Mouse (Mus musculus) heart, embryonic 16.5 days (tissue): ENCODE results near the gene Rbm15b. TPM values are rescaled to one million over a fixed set of nuclear protein-coding genes. Genes with fewer than 3 reads are reported as not detected.

Experiments
- ATAC-seq: fragments of 200-750 bp; cut with Nextera tagmentation; replicated peaks from 2 replicates; pipeline ENCODE4 v1.8.0; 2017; ENCODE audit warnings: moderate number of reproducible peaks; ENCODE audit not compliant: insufficient read depth, low FRiP score; ENCODE audit errors: extremely low read depth
- H3K27ac ChIP-seq: fragments of 300-500 bp; sonication (generic); 2 replicates; pipeline ENCODE4 v1.5.1; 2014; ENCODE audit warnings: mild to moderate bottlenecking, low read length, control low read depth, moderate library complexity
- H3K27me3 ChIP-seq: fragments of 300-500 bp; sonication (generic); 2 replicates; pipeline ENCODE4 v1.6.1; 2014; ENCODE audit warnings: low read length, mixed read lengths; ENCODE audit not compliant: control insufficient read depth, insufficient read depth
- H3K36me3 ChIP-seq: fragments of 300-500 bp; sonication (generic); 2 replicates; pipeline ENCODE4 v1.6.1; 2014; ENCODE audit not compliant: control insufficient read depth, insufficient read depth
- H3K4me1 ChIP-seq: fragments of 300-500 bp; sonication (generic); 2 replicates; pipeline ENCODE4 v1.6.1; 2014; ENCODE audit warnings: low read length, mixed read lengths; ENCODE audit not compliant: control insufficient read depth, insufficient read depth
- H3K4me2 ChIP-seq: fragments of 300-500 bp; sonication (generic); 2 replicates; pipeline ENCODE4 v1.6.1; 2014; ENCODE audit warnings: low read depth, mild to moderate bottlenecking, control low read depth, low read length
- H3K4me3 ChIP-seq: fragments of 300-500 bp; sonication (generic); 2 replicates; pipeline ENCODE4 v1.5.1; 2014; ENCODE audit warnings: mild to moderate bottlenecking, control low read depth, low read length
- H3K9ac ChIP-seq: fragments of 300-500 bp; sonication (generic); 2 replicates; pipeline ENCODE4 v1.6.1; 2014; ENCODE audit warnings: low read length, control low read depth
- H3K9me3 ChIP-seq: fragments of 300-500 bp; sonication (generic); replicated peaks from 2 replicates; pipeline ENCODE4 v1.6.1; 2016; ENCODE audit warnings: low read length; ENCODE audit not compliant: control insufficient read depth
- WGBS: fragments of 180-500 bp; shearing (Covaris S2); extraction: QIAGEN DNeasy Blood & Tissue Kit; methylation state at CpG from one replicate; pipeline ENCODE4 v1.1.7; 2014; 5-methylcytosine and 5-hydroxymethylcytosine counted together
- polyA plus RNA-seq: library from polyadenylated mRNA; unstranded; fragments of >200 nt; fragmentation: Nextera tagmentation; extraction: Ambion mirVana; gene quantifications from 2 replicates; pipeline ENCODE4 v1.2.1, GENCODE M21; 2015

The Rbm15b gene
- polyA plus RNA-seq, 1 experiment from 2014 or later: 3.9 TPM

GRCm38 (mm10) chr9:106876666-106877065 is 10.6 kb downstream of the Rbm15b start:
- H3K4me1 ChIP-seq: no peaks in the 10 kb centered on the region
- H3K9ac ChIP-seq: no peak overlapping the region
- 89% methylated on average over 3 of the region's 3 CpGs for WGBS
- peaks cover 44% of the 10 kb centered on the region for H3K36me3 ChIP-seq
- no peak for ATAC-seq
- no peak overlapping the region for H3K27ac ChIP-seq
- no peaks in the 10 kb centered on the region for H3K9me3 ChIP-seq
- no peaks in the 10 kb centered on the region for H3K27me3 ChIP-seq
- no peak overlapping the region for H3K4me3 ChIP-seq
- no peak overlapping the region for H3K4me2 ChIP-seq

GRCm38 (mm10) chr9:106874216-106874615 is 13.0 kb downstream of the Rbm15b start:
- ATAC-seq: no peak
- WGBS: 83% methylated on average over 5 of the region's 5 CpGs
- H3K9me3 ChIP-seq: no peaks in the 10 kb centered on the region
- no peaks in the 10 kb centered on the region for H3K27me3 ChIP-seq
- H3K4me2 ChIP-seq: no peak overlapping the region
- no peak overlapping the region for H3K4me3 ChIP-seq
- H3K27ac ChIP-seq: no peak overlapping the region
- peaks cover 39% of the 10 kb centered on the region for H3K36me3 ChIP-seq
- H3K4me1 ChIP-seq: no peaks in the 10 kb centered on the region
- no peak overlapping the region for H3K9ac ChIP-seq

GRCm38 (mm10) chr9:106858036-106858435 is 29.2 kb downstream of the Rbm15b start:
- no peak overlapping the region for H3K4me2 ChIP-seq
- no peak overlapping the region for H3K9ac ChIP-seq
- no peaks in the 10 kb centered on the region for H3K9me3 ChIP-seq
- H3K4me1 ChIP-seq: no peaks in the 10 kb centered on the region
- WGBS: 86% methylated on average over 11 of the region's 11 CpGs
- H3K27ac ChIP-seq: no peak overlapping the region
- H3K27me3 ChIP-seq: no peaks in the 10 kb centered on the region
- peaks cover 48% of the 10 kb centered on the region for H3K36me3 ChIP-seq
- no peak overlapping the region for H3K4me3 ChIP-seq
- no peak for ATAC-seq

DNA sequence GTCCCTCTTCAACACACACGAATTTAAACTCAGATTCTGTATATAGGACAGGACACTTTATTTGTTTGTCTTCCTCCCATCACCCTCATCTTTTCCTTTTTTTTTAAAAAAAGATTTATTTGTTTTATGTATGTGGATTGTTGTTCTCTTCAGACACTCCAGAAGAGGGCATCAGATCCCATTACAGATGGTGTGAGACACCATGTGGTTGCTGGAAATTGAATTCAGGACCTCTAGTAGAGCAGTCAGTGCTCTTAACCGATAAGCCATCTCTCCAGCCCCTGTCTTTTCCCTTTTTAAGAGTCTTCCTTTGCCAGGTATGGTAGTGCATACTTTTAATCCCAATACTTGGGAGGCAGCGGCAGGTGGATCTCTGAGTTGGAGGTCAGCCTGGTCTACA is 30.6 kb downstream of the Rbm15b start:
- Histone ChIP-seq H3K4me2 (no peak overlapping the region), H3K27me3 (no peaks in the 10 kb centered on the region), H3K4me3 (no peak overlapping the region), H3K9ac (no peak overlapping the region), H3K36me3 (peaks cover 44% of the 10 kb centered on the region), H3K9me3 (no peaks in the 10 kb centered on the region), H3K27ac (no peak overlapping the region), H3K4me1 (no peaks in the 10 kb centered on the region)
- 83% methylated on average over 3 of the region's 3 CpGs for whole genome bisulfite sequencing
- no peak for ATAC-seq

DNA sequence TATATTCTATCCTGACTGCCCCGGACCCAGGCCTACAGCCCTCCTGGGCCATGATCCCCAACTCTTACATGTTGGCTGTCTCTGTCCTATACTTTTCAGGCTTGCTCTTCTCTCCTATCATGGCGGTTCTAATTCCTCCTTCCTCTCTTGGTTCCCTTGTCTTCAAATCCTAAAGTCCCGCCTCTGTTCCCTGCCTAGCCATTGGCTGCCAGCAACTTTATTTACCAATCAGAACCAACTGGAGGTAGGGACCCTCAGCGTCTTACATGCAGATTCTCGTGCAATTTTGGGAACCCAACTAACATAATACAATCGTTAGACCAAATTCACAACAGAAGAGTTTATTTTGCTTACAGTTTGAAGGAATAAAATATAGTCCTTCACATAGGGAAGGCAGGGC is 44.4 kb downstream of the Rbm15b start:
- Histone ChIP-seq H3K4me1 (no peaks in the 10 kb centered on the region), H3K4me2 (no peak overlapping the region), H3K36me3 (peaks cover 52% of the 10 kb centered on the region), H3K9me3 (no peaks in the 10 kb centered on the region), H3K4me3 (no peak overlapping the region), H3K27ac (no peak overlapping the region), H3K9ac (no peak overlapping the region), H3K27me3 (no peaks in the 10 kb centered on the region)
- 86% methylated on average over 6 of the region's 6 CpGs for WGBS
- ATAC-seq: no peak

- Histone ChIP-seq H3K36me3 (peaks cover 57% of the 10 kb centered on the region), H3K9ac (no peak overlapping the region), H3K4me1 (no peaks in the 10 kb centered on the region), H3K27me3 (no peaks in the 10 kb centered on the region), H3K27ac (no peak overlapping the region), H3K4me3 (no peak overlapping the region), H3K4me2 (no peak overlapping the region), H3K9me3 (no peaks in the 10 kb centered on the region)
- no peak for ATAC-seq
- 97% methylated on average over 1 of the region's 1 CpGs for WGBS
Observed at GRCm38 (mm10) chr9:106840569-106840968, 46.7 kb downstream of the Rbm15b start.

Other genes with a start within 250 kb of the Rbm15b start
- not detected in 2 replicates for gene Grm2, start 231.3 kb downstream of the Rbm15b start, polyA plus RNA-seq
- gene Tex264, start 201.5 kb downstream of the Rbm15b start, polyA plus RNA-seq: 52.5 and 53.6 TPM in 2 replicates
- gene Rad54l2, start 98.2 kb downstream of the Rbm15b start, polyA plus RNA-seq: 3.1 and 3.8 TPM in 2 replicates
- 17.8 and 18.0 TPM in 2 replicates for gene Dcaf1, start 65.6 kb downstream of the Rbm15b start, polyA plus RNA-seq
- 189 and 245 TPM in 2 replicates for gene Manf, start 4.6 kb upstream of the Rbm15b start, polyA plus RNA-seq